Mouse (Mus musculus) cerebellum, postnatal 4 days (tissue): ENCODE results near the gene Hivep3.

ENCODE experiments used
- DNase-seq, 2 experiments: peaks; one replicate each; pipeline ENCODE4 v3.0.0; 2022; ENCODE audit warnings: low spot score in 2 of 2, mixed read lengths in 1 of 2

Hivep3 gene

GRCm38 (mm10) chr4:119815793-119816161 lies 82.2 kb downstream of the Hivep3 start:
- DNase-seq, result no peak

DNA sequence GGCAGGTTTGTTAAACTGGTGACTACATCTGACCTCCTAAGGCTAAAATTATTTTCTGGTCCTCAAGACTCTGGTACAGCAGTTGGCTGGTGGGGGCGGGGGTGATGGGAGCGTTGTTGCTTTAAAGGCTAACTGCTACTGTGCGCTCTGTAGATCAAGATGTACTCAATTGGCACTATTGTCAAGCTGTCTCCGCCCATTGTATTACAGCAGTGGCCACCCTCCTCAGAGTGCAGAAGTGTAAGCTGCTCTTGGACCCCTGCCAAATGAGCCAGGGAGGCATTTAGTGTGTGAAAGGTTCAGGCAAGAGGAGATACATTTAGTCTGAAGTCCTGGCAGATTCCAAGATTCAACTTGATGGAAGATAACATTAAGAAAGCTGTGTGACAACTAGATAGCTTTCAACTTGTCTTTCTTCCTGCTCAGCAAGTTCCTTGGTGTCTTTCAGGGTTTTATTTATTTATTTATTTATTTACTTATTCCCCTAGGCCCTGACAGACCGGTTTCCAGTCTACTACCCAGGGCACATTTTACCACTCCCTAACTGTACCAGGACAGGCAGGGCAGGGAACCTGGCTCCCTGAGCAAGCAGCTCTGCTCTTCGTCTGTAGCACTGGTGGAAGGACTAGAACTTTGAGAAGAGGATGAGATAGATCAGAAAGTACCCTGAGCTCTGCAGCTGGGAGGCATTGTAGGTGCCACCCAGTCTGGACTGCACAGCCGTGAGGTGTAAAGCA lies 83.2 kb downstream of the Hivep3 start:
- peak in 1 of 2 experiments; percentile 47 for DNase-seq

DNA sequence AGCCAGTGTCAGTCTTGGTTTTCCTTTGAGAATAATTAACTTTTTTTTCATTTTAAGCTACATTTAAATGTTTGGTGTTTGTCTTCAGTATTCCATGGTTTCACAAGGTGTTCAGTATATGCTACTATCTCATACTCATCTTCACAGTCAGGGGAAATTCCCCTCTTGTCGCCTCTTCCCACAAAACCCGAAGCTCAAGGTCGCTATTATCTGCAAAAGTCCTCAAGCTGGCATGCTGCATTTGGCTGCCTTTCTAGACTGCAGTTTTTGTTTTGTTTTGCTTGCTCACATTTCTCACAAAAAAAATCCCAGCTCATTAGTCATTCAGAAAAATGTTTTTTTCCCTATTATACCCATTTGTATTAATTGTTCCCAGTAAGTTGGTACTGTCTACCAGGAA lies 92.4 kb downstream of the Hivep3 start:
- DNase-seq, result no peak

DNA sequence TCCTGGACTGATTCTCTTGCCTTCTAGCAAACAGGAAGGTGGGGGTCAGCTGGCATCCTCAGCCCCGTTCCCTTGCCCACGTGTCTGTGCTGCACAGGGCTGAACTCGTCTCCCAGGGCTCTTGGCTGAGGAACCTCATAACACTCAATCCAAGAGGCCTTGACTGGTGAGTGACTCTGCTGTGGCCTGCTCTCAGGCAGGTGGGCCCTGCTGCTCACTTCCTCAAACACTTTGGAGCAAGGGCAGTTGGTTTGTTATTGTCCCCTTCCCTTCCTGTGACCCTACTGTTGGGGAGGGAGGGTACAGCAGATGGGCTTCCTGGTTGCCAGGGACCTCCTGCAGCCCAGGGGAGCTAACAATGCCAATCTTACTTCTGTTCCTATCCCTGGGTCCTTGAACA lies 94.8 kb downstream of the Hivep3 start:
- DNase-seq, result peak in 1 of 2 experiments; percentile 42

- no peak for DNase-seq
Measured at GRCm38 (mm10) chr4:119828996-119829395, 95.4 kb downstream of the Hivep3 start.

DNA sequence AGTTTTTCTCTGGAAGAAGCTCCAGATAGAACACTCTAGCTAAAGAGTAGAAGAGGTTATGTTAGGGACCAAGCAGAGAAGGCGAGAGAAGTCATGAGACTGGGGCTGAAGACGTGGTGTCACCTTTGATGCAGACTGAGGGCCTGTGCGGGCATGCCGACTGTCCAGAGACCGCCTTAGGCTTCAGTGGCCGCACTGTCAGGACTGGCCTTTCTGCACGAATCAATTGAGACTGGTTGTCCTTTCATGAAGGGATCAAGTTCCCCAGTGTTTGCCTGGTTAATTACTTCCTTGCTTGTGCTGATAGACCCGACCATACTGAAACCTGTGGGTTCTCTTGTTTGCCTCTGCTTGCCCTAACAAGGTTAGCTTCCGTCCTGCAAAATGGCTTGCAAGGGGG lies 99.7 kb downstream of the Hivep3 start:
- no peak for DNase-seq

DNA sequence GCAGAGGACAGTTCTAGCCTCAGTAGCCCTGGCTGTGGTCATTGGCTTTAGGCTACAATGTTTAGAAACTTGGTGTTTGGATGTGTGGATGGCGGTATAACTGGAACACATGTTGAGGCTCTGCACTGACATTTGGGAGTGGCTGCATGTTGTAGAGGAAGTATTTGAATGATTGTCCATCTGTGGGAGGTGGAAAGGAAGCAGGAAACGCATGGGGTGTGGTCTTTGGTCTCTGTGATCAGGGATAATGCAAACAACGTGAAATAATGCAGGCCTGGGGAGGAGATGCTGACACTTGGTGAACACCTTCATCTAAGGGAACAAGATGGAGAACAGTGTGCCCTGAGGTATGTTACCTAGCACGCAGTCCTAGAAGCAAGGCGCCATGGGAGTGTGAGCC lies 100.3 kb downstream of the Hivep3 start:
- no peak for DNase-seq

DNA sequence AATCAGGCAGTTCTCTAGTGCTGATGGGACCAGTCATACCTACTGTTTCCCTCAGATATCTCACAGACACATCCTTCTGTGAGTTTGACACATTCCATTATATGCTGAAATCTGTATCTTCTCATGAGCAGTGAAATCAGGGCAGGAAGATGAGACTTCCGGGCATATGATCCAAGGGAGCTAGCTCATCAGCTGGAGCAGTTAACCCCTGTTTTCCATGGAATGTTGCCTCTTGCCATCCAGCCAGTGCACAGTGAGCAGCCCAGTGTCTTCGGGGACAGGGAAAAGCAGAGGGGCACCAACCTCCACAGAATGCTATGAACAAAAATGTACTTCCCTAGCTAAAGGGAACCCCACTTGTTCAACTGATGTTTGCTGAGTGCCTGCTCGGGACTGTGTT lies 102.6 kb downstream of the Hivep3 start:
- no peak for DNase-seq

- no peak for DNase-seq
Measured at GRCm38 (mm10) chr4:119837505-119838065, 104.0 kb downstream of the Hivep3 start.

- no peak for DNase-seq
Measured at GRCm38 (mm10) chr4:119838308-119838707, 104.7 kb downstream of the Hivep3 start.

- DNase-seq, result no peak
Measured at GRCm38 (mm10) chr4:119843294-119843693, 109.7 kb downstream of the Hivep3 start.

GRCm38 (mm10) chr4:119844267-119844666 lies 110.7 kb downstream of the Hivep3 start:
- no peak for DNase-seq

GRCm38 (mm10) chr4:119845596-119846161 lies 112.1 kb downstream of the Hivep3 start:
- DNase-seq, result no peak

- DNase-seq, result no peak
Measured at GRCm38 (mm10) chr4:119852483-119852882, 118.9 kb downstream of the Hivep3 start.

DNA sequence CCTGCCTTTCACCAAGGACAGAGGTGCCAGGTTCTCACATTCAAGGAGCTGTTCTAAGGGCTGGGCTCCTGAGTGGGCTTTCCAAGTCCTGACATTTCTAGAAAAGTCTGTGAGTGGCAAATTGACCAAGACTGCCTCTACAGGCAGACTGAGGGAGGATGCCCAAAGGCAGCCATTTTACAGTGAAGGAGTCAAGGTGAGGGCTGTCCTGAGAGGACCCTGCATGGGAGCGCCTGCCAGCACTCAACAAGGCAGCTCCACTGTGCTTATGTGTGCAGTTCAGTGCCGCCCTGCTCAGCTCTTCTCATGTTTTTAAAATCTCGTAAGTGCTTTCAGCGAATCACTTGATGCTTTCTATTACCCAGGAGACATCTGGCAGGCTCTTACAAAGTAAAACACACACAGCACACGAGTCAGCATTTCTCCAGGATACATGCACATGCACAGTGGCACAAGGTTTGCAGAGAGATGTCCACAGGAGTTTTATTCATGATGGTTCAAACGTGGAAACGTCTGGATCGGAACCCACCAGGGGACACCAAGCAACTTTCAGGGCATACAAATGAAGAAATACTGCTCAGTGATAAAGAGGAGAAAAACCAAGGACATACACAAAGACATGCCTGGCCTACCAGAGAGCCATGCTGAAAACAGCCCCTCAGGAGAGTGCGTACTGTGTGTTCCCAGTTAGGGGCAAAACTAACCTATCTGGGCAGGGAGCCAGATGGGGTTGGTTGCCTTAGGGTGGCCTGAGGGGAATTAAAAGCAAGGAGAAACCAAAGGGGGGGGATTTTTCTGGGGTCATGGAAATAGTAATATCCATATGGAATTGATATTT lies 120.9 kb downstream of the Hivep3 start:
- no peak for DNase-seq

- DNase-seq, result peak in 1 of 2 experiments; percentile 23
Measured at GRCm38 (mm10) chr4:119859454-119859853, 125.9 kb downstream of the Hivep3 start.

GRCm38 (mm10) chr4:119861001-119861400 lies 127.4 kb downstream of the Hivep3 start:
- no peak for DNase-seq

DNA sequence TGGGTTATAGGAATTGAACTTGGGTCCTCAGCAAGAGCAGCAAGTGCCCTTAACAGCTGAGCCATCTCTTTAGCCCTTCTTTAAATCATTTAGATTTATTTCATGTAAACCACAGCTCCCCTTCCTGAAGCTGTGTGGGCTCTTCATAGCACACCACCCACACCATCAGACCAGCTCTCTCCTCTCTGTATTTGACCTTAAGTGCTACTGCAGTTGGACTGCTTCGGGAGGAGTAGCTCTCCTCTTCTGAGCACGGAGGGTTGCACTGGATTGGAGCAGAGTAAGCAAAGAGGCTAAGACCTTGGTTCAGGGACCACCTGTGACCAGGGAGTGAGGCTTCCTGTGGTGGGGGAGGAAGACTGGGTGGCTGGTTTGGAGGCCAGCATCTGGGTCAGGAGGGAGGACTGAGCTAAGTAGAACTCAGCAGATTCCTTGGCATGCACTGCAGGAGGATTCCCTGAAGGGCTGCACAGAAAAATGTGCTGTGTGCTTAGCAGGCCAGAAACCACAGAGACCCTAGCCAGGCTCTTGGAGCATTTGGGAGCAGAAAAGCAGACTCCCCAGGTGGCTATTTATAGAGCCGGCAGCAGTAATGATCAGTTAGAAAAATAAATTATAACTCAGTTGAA lies 132.4 kb downstream of the Hivep3 start:
- no peak for DNase-seq

- DNase-seq, result peak in 1 of 2 experiments; percentile 47
Measured at GRCm38 (mm10) chr4:119867132-119867531, 133.5 kb downstream of the Hivep3 start.

- DNase-seq, result no peak
Measured at GRCm38 (mm10) chr4:119870411-119870810, 136.8 kb downstream of the Hivep3 start.

DNA sequence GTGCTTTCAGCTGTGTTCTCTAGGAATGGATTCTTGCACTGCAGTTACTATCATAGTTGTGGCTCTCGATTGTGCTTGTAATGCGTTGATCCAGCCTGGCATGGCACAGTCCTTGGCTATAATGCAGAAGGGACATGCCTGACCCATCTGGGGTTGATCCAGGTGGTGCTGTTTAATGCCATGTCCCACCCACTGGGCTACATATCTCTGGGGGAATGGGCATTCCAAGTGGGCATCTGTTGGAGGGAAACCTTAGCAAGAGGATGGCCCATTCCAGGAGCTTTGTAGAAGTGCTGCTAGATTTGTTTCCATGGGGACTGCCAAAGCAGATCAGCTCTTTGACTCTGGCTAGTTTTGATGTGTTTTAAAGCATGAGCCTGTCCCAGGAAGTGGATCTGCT lies 137.9 kb downstream of the Hivep3 start:
- DNase-seq, result peak in 1 of 2 experiments; percentile 77
